Mouse (Mus musculus): ENCODE results near the gene Ang.
A peak's percentile ranks its signal among the peaks of the same experiment; 100 is the strongest.

The Ang gene

DNA sequence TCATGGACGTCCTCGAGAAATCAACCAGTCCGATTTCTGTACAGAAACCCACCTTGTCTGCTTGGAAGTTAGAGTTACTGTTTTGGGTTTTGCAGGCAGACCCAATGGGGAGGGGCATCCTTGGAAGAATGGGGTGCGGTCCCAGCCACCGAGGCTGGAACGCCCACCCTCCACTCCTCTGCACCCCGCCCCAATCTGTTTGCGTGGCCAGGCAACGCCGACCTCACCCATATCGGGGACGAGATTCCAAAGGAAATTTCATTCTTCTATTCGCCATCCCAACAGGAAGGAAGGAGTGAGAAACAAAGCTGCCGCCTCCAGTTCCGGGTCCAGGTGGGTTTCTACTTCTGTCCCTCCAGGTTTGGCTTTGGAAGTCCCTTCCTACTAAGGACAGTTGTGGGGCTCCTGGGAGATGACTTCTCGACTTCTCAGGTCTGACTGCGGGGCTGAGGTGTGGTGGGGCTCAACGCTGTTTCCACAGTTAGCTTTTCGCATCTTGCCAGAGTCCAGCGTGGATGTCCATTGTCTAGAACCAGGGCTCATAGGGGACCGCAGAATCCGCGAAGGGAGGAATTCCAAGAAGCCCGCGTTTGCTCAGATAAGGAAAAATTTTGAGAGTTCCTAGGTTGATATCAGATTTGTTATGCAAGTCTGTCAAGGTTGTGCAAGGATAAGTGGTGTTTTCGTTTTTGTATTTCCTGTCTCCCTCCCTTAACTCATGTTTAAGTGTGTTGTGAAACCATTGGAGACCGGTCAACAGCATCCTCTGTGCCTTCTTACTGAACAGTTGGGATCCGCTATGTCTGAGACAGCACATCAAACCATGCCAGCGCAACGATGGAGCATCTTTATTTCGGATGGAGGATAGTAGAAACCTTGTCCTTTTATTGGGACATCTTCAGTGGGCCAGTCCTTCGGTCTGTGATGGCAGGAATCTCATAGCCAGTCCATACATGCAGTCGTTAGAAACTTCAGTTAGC lies at the start of gene Ang, which contains the start of gene Rnase4:
TSS of gene Ang (plus strand) at position 230 of the 980 bp plus-strand sequence.
TSS of gene Rnase4 (plus strand) at position 157 of the 980 bp plus-strand sequence.
- DNase-seq (ENCODE audit: low spot score in 2 of 2): peak; percentile 82 to 83

GRCm38 (mm10) chr14:51041769-51042168 lies 49.2 kb upstream of the Ang start, which contains the start of gene Rnase9:
Gene Rnase9 (minus strand): TSS chr14:51041869.
- no peak for DNase-seq (ENCODE audit: low spot score in 2 of 2)

GRCm38 (mm10) chr14:51047846-51048245 lies 43.1 kb upstream of the Ang start:
- DNase-seq (ENCODE audit: low spot score in 2 of 2): no peak

DNA sequence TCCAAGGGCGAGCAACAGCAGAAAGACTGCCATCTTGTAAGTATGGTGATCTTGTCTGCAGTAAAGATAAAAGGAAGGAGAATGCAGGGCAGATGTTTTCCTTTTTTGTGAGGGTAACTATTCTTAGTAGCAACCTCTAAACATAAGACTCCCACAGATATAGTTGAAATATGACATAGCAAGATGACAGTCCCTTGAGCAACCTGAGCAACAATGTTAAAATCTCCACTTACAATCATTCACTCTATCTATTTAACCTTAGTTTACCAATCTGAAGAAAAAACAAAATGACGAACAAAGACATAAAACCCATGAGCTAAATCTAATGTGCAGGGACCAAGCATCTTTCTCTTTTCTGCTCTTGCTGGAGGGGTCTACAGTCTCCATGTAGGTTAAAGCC lies 40.9 kb upstream of the Ang start, which contains the start of gene Rnase11:
TSS of gene Rnase11 (minus strand) at position 101 of the 400 bp plus-strand sequence.
- DNase-seq (ENCODE audit: low spot score in 2 of 2): no peak

DNA sequence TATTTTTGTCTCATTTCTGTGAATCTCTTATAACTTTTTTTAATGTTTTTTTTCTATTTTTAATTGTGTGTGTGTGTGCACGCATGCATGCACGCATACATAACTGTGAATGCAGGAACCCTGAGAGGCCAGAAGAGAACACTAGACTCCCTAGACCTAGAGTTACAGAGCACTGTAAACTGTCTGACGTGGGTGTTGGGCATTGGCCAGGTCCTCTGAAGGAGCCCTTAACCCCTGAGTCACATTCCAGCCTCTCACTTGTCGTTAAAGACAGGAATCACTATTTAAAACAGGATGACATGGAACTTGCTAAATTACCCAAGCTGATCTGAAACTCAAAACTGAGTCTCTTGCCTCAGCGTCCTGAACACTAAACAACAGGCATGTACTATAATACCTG lies 39.0 kb upstream of the Ang start:
- DNase-seq (ENCODE audit: low spot score in 2 of 2): no peak

- no peak for DNase-seq (ENCODE audit: low spot score in 2 of 2)
Measured at GRCm38 (mm10) chr14:51053176-51053575, 37.8 kb upstream of the Ang start.

DNA sequence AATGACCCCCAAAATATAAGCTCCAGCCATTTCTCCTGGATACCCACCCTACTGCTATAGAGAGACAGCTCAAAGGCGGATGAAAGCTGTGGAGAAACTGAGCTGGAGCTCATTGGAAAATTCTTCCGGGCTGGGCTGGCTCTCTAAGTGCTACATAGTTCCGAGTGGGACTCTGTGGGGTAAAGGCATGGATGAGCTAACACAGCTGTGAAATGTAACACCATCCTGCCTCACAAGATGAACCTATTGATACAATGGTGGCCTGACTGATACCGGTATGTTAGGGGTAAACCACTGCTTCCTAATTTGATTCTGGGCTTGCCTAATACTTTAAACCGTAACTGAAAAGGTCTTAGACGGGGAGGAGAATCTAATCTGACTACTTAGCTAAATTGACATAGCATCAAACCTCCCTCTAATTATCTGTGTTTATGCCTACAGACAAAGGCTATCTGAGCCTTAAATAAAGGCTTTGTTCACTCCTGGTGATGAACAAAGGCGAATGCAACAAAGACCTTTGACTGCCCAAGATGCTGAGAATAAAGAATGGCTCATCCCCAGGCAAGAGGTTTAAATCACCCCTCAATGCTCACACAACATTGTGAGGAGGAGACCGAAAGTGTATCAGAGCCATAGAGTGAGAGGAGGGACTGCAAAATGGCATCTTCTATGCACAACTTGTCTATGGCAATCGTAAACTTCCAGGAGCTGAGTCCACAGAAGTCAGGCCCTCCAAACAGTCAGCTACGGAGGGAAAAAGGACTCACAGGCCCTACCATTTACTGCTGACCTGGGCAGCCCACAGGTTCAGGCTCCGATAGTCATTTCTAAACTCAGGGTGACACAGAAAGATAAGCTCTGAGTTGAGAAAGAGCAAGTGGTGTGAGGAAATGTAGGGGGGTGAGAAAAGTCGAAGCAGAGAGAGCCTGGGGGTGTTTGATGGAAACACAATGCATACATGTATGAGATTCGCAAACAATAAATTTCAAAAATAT lies 36.4 kb upstream of the Ang start:
- no peak for DNase-seq (ENCODE audit: low spot score in 2 of 2)

DNA sequence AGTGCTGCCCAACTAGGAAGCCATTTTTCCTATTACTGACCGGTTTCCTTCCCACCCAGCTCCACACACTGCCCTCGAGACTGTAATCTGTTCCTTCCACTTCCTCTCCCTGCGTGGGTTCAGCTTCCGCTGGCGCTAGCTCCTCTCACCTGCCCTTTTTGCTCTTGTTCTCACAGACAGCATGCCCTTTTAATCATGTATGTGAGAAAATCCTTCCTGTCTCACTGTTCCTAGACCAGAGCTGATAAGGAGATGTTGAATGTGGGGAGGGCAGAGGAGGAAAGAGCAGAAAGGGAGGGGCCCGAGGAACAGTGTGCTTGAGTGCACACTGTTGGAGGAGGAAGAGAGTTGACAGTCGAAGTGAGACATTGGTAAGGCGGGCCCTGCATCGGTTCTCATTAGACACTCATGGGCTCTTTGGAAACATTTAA lies 33.5 kb upstream of the Ang start, which contains the start of gene Rnase12:
TSS of gene Rnase12 (minus strand) at position 261 of the 431 bp plus-strand sequence.
- DNase-seq (ENCODE audit: low spot score in 2 of 2): no peak

DNA sequence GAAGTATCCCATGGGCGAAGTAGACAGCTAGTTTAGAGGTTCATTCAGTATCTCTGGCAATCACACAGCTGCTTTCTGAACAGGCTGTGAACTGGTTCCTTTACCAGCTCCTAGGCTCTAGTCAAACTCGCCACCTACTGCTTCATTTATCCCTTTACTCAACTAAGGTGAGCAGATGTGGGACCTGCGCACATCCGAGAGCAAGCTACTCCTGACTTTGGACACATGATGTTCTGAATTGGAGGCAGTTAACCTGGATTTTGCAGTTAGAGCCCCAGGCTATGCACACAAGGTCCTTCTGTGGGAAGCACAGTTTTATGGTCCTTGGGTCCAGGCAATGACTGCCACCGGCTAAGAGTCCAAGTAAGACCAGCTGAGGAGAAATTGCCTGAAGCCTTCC lies 30.2 kb upstream of the Ang start:
- no peak for DNase-seq (ENCODE audit: low spot score in 2 of 2)

DNA sequence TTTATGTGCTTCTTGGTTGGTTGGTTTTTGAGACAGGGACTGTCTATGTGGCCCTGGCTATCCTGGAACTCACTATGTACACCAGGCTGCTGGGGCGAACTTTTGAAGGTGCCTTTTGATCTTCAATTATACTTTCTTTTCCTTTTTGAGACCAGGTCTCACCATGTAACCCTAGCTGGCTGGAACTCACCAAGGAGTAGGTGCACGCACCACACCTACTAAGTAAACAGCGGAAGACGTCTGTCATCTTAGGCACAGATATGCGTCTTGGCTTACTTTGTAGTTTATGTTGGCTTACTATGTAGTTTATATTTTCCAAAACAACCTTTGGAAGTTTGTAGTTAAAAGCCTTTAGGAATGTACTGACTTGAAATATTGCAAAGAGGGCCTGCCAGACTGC lies 22.0 kb upstream of the Ang start:
- no peak for DNase-seq (ENCODE audit: low spot score in 2 of 2)

DNA sequence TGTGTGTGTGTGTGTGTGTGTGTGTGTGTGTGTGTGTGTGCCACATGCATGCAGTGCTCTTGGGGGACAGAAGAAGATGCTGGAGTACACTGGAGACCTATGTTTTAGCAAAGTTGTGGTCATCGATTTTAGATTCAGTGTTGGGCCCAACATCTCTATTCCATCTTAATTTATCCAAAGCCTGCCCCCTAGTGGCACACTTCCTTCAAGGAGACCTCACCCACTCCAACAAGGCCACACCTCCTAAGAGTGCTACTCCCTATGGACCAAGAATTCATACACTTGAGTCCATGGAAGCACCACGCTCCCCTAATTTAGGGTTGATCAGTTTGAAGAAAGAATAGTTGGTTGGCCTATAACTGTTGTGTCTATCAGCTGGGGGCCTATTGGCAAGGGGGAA lies 21.3 kb upstream of the Ang start:
- DNase-seq (ENCODE audit: low spot score in 2 of 2): no peak

DNA sequence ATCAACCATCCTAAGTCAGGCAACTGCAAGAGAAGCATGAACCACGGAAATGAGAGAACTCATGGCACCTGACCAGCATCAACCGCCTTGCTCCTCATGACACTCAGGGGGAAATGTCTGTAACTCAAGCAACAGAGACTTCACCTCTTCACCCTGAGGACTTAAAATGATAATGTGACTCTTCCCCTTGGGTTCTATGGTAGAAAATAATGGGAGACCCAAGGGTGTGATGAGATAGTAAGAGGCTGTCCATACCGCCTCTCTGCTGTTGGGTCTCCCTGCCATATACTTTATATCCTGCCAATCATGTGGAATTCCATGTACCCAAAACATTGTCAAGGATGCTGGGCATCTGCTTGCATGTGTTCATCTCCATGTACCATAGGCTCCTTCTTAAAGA lies 16.6 kb upstream of the Ang start, which contains the start of gene Olfr750:
TSS of gene Olfr750 (minus strand) at position 101 of the 400 bp plus-strand sequence.
- no peak for DNase-seq (ENCODE audit: low spot score in 2 of 2)

GRCm38 (mm10) chr14:51079180-51079579 lies 11.8 kb upstream of the Ang start:
- no peak for DNase-seq (ENCODE audit: low spot score in 2 of 2)

DNA sequence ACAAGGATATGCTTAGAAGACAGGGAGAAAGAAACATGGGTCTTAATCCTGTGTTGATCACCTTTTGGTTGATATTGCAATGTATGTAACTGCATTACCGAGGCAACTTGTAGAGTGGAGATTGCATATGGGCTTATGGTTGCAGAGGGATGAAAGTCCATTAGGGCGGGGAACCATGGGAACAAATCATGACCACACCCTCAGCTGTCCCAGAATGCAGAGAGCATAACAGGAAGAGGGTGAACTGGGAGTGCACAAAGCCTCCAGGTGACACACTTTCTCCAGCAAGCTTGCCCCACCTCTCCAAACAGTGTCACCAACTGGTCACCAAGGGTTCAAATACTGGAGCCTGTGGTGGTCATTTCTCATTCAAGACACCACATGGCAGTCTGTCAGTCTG lies 9.9 kb upstream of the Ang start:
- no peak for DNase-seq (ENCODE audit: low spot score in 2 of 2)

GRCm38 (mm10) chr14:51082599-51083581 lies 8.1 kb upstream of the Ang start:
- peak; percentile 70 to 81 for DNase-seq (ENCODE audit: low spot score in 2 of 2)

DNA sequence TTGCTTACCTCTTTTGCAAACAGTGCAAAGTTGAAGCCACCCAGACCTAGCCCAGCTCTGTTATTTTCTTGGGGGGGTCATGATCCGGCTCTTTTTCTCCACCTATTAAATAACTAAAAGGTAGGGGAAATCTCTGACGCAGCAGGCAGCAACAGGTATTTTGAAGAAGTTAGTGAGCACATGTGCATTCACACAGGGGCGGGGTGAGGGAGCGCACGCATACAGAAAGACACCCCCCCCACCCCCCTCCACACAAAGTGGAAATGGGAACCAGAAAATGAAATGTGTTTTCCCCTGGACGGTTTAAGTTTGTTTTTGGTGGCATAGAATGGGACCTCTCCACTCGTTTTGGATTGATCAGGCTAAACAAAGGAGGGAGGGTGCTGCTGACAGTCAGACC lies 7.1 kb upstream of the Ang start:
- no peak for DNase-seq (ENCODE audit: low spot score in 2 of 2)

- DNase-seq (ENCODE audit: low spot score in 2 of 2): no peak
Measured at GRCm38 (mm10) chr14:51085086-51085485, 5.9 kb upstream of the Ang start.

DNA sequence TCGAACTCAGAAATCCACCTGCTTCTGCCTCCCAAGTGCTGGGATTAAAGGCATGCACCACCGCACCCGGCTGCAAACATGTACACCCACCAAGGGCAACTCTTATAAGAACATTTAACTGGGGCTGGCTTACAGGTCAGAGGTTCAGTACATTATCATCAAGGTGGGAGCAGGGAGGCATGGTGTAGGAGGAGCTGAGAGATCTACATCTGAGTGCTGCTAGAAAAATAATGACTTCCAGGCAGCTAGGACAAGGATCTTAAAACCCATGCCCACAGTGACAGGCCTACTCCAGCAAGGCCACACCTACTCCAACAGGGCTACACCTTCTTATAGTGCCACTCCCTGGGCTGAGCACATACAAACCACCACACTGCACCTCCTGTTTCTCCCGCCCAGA lies 5.0 kb upstream of the Ang start:
- DNase-seq (ENCODE audit: low spot score in 2 of 2): no peak

GRCm38 (mm10) chr14:51087762-51088161 lies 3.2 kb upstream of the Ang start:
- no peak for DNase-seq (ENCODE audit: low spot score in 2 of 2)

DNA sequence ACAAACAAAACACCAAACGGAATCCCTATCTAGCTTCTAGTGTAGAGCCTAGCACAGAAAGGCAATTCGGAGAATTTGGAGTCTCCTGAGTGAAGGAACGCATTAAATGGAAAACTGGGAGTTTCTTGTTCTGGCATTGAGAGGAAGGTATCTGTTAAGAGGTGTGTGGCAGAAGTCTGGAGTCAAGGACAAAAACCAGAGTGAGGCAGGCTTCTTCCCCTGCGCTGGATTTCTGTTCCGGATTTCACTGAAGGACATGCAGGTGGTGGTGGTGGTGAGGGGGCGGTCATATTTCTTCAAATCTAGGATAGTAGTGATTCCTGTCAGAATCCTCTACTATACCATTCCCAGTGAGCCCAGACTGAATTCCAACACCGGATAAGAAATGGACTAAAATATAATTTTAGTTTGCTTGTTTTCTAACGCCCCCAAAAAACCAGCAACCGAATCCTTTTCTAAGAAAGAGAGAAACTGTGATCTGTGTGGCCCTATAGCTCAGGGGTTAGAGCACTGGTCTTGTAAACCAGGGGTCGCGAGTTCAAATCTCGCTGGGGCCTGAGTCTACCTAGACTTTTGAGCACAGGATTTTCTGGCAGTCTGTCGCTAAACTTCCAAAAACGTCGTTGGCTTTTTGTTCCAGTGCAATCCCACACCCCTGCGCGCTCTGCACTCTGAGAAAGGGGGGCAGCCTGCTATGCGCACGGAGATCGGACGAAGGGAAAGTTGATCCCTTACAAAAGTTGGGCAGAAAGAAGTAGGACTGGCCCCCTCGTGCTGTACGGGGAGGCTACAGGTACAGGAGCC lies 2.6 kb upstream of the Ang start:
- peak; percentile 78 to 92 for DNase-seq (ENCODE audit: low spot score in 2 of 2)

All from heart, adult 9 months (tissue).